Mouse (Mus musculus): ENCODE data around the gene Pi4ka.

GRCm38 (mm10) chr16:17321481-17321880 is 84.6 kb downstream of the Pi4ka start:
- TF ChIP-seq ZNF384 (IDR thresholded peaks at IDR 0.05; ENCODE audit: low read depth, low read length) (no peak), ZC3H11A (IDR thresholded peaks at IDR 0.05; ENCODE audit: borderline replicate concordance, low read depth, low read length) (no peak), CHD2 (IDR thresholded peaks at IDR 0.05; ENCODE audit: low read depth, low read length) (no peak)
